Mouse (Mus musculus): ENCODE results near the gene Ypel3. TPM values are rescaled to one million over a fixed set of nuclear protein-coding genes. Genes with fewer than 3 reads are reported as not detected.

Gene Ypel3
- polyA plus RNA-seq, 1 experiment from 2014 or later: 77.3 TPM

DNA sequence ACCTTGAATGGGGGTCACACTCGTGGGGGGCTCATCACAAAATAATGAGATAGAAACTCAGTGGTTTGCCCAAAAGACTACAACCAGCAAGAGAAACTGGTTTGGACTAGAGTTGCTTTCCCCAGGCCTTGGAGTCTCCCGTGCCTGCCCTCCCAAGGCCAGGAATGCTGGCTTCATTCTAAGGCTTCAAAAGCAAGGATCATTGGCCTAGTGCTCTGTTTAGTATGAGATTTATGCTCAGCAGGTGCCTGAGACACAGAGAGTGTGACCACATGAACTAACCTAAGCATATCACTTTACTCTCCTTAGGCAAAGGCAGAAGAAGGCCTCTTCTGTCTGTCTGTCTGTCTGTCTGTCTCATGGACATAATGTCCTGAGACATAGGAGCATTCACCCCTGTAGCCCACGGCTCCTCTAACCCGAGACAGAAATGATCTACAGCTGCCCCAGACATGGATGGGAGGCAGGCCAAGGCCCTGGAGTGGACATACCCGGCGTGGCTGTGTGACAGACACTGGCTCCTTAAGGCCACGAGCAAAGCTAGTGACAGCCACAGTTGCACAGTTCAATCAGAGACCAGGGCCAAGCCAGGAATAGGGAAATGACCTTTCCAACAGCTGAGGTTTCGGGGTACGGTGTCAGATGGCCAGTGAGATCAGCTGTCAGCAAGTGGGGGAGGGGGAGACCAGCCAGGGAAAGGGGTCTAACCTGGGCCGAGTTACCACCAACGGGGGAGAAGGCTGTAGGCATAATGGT, 25.6 kb downstream of the Ypel3 start:
- 68% methylated on average over 11 of the region's 11 CpGs for WGBS (ENCODE audit: insufficient replicate concordance)
- ATAC-seq (ENCODE audit: low read depth) (no peak), DNase-seq (no peak)
- H3K27me3 ChIP-seq: no peaks in the 10 kb centered on the region
- H3K4me2 ChIP-seq: no peak overlapping the region
- no peak overlapping the region for H3K4me3 ChIP-seq (replicated peaks)
- H3K36me3 ChIP-seq: peaks cover 3% of the 10 kb centered on the region
- no peak overlapping the region for H3K9ac ChIP-seq
- H3K9me3 ChIP-seq (replicated peaks): no peaks in the 10 kb centered on the region
- H3K27ac ChIP-seq: no peak overlapping the region
- peaks cover 61% of the 10 kb centered on the region for H3K4me1 ChIP-seq (replicated peaks)

DNA sequence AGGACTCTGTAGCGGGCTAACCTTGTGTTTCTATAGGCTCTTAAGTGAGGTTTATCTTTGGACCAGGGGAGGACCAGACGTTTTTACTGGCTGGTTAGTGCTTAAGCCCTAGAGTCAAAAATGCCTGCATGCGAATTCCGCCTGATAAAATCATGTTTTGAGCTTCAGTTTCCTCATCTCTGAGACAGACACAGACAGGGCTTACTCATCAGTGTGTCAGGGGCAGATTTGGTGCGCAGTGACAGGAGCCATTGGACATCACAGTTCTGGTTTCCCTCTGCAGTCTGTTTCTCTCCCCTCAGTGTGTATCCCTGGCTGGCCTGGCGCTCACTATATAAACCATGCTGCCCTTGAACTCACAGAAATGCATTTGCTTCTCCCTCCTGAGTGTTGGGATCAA, 26.4 kb downstream of the Ypel3 start:
- Histone ChIP-seq H3K36me3 (no peaks in the 10 kb centered on the region), H3K27ac (no peak overlapping the region), H3K4me3 (replicated peaks) (no peak overlapping the region), H3K9me3 (replicated peaks) (no peaks in the 10 kb centered on the region), H3K27me3 (no peaks in the 10 kb centered on the region), H3K4me2 (no peak overlapping the region), H3K9ac (no peak overlapping the region), H3K4me1 (replicated peaks) (peaks cover 61% of the 10 kb centered on the region)
- DNase-seq (no peak), ATAC-seq (ENCODE audit: low read depth) (no peak)
- 41% methylated on average over 6 of the region's 6 CpGs for WGBS (ENCODE audit: insufficient replicate concordance)

DNA sequence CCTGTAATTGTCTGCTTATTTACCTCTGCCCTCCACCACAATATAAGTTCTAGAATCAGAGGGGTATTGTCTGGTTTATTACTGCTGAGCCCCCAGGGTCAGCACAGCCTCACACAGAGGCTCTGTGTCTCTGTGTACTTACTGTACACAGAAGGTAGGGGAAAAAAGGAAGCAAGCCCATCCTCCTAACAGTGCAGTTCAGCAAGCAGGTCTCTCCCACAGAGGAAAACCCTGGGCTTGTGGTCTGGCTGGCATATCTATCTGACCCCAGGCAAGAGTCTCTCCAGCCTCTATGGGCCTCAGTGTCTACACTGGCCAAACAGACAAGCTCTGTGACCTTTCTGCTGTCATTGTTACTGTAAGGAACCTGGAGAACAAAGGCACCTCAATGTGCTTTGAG, 27.0 kb downstream of the Ypel3 start:
- no peak for ATAC-seq (ENCODE audit: low read depth)
- H3K4me1 ChIP-seq (replicated peaks): peaks cover 62% of the 10 kb centered on the region
- H3K4me3 ChIP-seq (replicated peaks): no peak overlapping the region
- H3K9ac ChIP-seq: no peak overlapping the region
- H3K27ac ChIP-seq: no peak overlapping the region
- H3K4me2 ChIP-seq: no peak overlapping the region
- H3K27me3 ChIP-seq: no peaks in the 10 kb centered on the region
- no peaks in the 10 kb centered on the region for H3K36me3 ChIP-seq
- H3K9me3 ChIP-seq (replicated peaks): no peaks in the 10 kb centered on the region
- no peak for DNase-seq

DNA sequence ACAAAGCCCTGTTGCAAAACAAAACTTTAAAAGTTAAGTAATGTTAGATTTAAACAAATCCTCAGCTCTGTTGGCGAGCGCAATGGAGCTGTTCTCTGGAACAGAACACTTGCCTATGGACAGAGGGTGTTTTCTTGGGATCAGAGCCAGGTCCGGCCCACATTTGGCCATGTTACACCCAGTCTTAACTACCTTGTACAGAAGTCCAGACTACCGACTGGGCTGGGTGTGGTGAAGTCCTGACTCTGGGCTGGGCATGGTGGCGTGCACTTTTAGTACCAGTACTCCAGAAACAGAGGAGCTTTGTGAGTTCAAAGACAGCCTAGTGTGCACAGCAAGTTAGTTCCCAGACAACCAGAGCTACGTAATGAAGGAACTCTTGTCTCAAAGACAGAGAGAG, 30.2 kb downstream of the Ypel3 start:
- H3K4me2 ChIP-seq: no peak overlapping the region
- ATAC-seq (ENCODE audit: low read depth) (no peak), DNase-seq (no peak)
- H3K27ac ChIP-seq: no peak overlapping the region
- H3K27me3 ChIP-seq: no peaks in the 10 kb centered on the region
- peaks cover 58% of the 10 kb centered on the region for H3K4me1 ChIP-seq (replicated peaks)
- no peak overlapping the region for H3K4me3 ChIP-seq (replicated peaks)
- H3K9ac ChIP-seq: no peak overlapping the region
- WGBS (ENCODE audit: insufficient replicate concordance): 76% methylated on average over 6 of the region's 6 CpGs
- H3K36me3 ChIP-seq: no peaks in the 10 kb centered on the region
- H3K9me3 ChIP-seq (replicated peaks): no peaks in the 10 kb centered on the region

DNA sequence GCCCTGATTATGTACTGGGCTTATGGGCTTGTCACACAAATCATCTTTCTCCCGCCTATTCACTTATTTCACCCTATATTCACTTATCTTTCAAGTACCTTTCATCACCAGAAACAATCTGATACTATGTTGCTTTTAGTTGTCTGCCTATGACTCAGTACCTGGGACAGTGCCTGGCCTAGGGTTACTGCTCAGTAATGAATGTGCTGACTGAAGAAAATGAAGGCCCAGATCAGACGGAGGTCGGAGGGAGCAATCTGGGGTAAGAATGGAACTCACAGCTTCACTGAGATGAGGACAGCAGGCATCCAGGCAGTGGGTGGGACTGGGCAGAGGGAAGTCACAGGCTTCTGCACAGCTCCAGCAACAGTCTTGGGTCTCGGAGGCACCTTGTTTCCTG, 30.6 kb downstream of the Ypel3 start:
- Histone ChIP-seq H3K27me3 (no peaks in the 10 kb centered on the region), H3K9ac (no peak overlapping the region), H3K27ac (no peak overlapping the region), H3K9me3 (replicated peaks) (no peaks in the 10 kb centered on the region), H3K4me1 (replicated peaks) (peaks cover 55% of the 10 kb centered on the region), H3K36me3 (no peaks in the 10 kb centered on the region), H3K4me3 (replicated peaks) (no peak overlapping the region), H3K4me2 (peak overlapping the region; percentile 83; the same call in 1 of the 2 replicates)
- ATAC-seq (ENCODE audit: low read depth) (no peak), DNase-seq (no peak)
- 59% methylated on average over 4 of the region's 4 CpGs for WGBS (ENCODE audit: insufficient replicate concordance)

DNA sequence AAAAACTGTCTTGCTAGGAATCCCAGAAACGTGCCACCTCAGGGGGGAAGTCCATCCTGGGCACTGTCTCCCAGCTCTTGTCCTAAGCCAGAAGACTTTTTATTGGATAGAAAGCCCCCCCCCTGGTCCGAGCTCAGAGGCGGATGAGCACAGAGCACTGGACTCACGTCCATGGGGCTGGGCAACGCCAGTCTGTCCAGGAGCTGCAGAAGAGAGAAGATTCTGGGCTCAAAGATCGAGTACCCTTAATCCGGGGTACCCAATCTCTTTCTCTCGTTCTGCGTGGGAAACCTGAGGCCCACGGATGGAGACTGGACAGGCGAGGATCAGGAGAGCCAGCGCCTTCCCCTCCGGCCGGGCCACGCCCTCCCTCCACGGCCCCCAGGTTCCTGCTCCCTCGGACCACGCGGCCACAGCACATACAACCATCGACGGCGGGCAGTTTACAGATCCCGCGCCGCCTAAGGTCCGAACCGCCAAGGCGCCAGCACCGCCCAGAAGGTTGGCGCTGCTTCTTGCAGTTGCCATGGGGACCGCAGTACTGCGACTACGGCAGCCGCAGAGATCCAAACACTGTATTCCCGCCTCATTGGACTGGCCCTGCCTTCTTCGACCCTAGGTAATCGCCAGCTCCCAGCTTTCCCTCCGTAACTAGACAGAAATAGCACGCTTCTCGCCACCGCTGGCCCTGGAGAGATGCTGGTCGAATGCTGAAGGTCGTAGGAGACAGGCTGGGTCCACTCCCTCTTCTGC, 32.1 kb downstream of the Ypel3 start:
- peak; percentile 90 for ATAC-seq (ENCODE audit: low read depth)
- H3K27ac ChIP-seq: peak overlapping the region; percentile 68
- peak overlapping the region; percentile 75 for H3K9ac ChIP-seq
- H3K4me3 ChIP-seq (replicated peaks): peak overlapping the region; percentile 64
- 2% methylated on average over 43 of the region's 43 CpGs for WGBS (ENCODE audit: insufficient replicate concordance)
- H3K9me3 ChIP-seq (replicated peaks): no peaks in the 10 kb centered on the region
- H3K4me1 ChIP-seq (replicated peaks): peaks cover 41% of the 10 kb centered on the region
- H3K27me3 ChIP-seq: no peaks in the 10 kb centered on the region
- DNase-seq: peak; percentile 79
- no peaks in the 10 kb centered on the region for H3K36me3 ChIP-seq
- H3K4me2 ChIP-seq: peak overlapping the region; percentile 83

DNA sequence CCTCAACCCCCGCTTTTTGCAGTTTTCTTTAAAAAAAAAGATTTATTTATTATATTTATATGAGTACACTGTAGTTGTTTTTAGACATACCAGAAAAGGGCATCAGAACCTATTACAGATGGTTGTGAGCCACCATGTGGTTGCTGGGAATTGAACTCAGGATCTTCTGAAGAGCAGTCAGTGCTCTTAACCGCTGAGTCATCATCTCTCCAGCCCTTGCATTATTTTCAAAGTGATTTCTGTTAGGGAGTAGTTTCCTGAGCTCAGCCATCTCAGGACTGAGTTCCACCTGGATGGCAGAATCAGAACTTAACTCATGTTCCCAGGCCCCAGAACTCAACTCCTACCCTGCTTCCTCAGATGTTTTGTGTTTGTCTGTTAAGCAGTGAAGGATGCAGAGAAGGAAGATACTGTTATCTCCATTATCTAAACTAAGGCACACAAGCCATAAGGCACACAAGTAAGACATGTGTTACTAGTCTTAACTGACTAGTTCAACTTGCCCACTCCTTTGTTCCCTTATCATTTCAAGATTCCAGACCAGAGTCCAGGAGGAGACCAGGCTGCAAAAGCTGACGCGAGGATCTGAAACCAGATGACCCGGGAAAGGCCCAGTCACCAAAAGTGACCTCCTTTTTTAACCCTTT, 33.1 kb downstream of the Ypel3 start:
- peak overlapping the region; percentile 68; the same call in 1 of the 2 replicates for H3K27ac ChIP-seq
- no peaks in the 10 kb centered on the region for H3K36me3 ChIP-seq
- no peak for DNase-seq
- H3K9me3 ChIP-seq (replicated peaks): no peaks in the 10 kb centered on the region
- no peak for ATAC-seq (ENCODE audit: low read depth)
- 40% methylated on average over 5 of the region's 5 CpGs for WGBS (ENCODE audit: insufficient replicate concordance)
- peak overlapping the region; percentile 75; the same call in 1 of the 2 replicates for H3K9ac ChIP-seq
- H3K27me3 ChIP-seq: no peaks in the 10 kb centered on the region
- H3K4me3 ChIP-seq (replicated peaks): no peak overlapping the region
- H3K4me1 ChIP-seq (replicated peaks): peaks cover 36% of the 10 kb centered on the region
- peak overlapping the region; percentile 83 for H3K4me2 ChIP-seq

DNA sequence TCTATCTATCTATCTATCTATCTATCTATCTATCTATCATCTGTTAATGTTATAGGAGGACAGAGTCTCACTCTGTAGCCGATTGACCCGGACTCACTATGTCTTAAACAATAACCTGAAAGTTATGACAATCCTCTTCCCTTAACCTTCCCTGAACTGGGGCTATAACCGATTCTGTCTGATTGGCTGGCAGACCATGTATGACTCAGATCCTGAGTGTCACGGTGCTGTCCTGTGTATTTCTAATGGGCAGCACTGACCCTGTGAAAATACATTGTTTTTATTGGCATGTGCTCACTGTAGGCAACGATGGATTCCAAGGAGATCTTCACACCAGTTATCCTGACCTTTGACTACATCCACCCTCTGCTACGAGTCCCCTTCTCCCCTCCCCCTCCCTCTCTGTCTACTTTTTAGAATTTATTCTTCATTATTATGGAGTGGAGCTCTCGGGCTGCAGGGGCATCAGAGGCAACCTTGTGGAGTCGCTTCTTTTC, 39.0 kb downstream of the Ypel3 start:
- Histone ChIP-seq H3K9ac (no peak overlapping the region), H3K9me3 (replicated peaks) (no peaks in the 10 kb centered on the region), H3K4me3 (replicated peaks) (no peak overlapping the region), H3K4me1 (replicated peaks) (no peaks in the 10 kb centered on the region), H3K4me2 (no peak overlapping the region), H3K27ac (no peak overlapping the region), H3K36me3 (no peaks in the 10 kb centered on the region), H3K27me3 (no peaks in the 10 kb centered on the region)
- DNase-seq: no peak
- no peak for ATAC-seq (ENCODE audit: low read depth)
- 59% methylated on average over 8 of the region's 8 CpGs for WGBS (ENCODE audit: insufficient replicate concordance)

DNA sequence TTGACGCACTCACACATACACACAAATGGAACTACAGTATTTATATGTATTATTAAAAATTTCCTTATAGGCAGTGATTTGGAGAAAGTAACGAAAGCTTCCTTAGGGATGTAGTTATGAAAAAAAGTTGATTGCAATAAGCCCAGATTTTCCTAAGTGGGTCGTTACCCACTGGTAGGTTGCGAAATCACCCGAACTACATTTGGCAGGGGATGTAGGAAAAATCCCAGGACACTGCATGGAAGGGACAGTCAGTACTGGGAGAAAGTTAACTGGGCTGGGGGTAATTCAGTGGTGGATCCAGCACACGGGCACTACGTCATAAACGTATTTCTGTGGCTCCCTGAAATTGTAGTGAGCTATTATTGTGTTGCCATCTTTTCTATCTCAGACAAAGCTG, 39.7 kb downstream of the Ypel3 start:
- H3K27me3 ChIP-seq: 0 out of 2 replicates have a peak, but pooled peaks cover 3% of the 10 kb centered on the region
- DNase-seq: no peak
- 76% methylated on average over 8 of the region's 8 CpGs for WGBS (ENCODE audit: insufficient replicate concordance)
- no peaks in the 10 kb centered on the region for H3K4me1 ChIP-seq (replicated peaks)
- H3K4me2 ChIP-seq: no peak overlapping the region
- H3K36me3 ChIP-seq: no peaks in the 10 kb centered on the region
- no peak for ATAC-seq (ENCODE audit: low read depth)
- H3K4me3 ChIP-seq (replicated peaks): no peak overlapping the region
- no peaks in the 10 kb centered on the region for H3K9me3 ChIP-seq (replicated peaks)
- H3K9ac ChIP-seq: no peak overlapping the region
- no peak overlapping the region for H3K27ac ChIP-seq

DNA sequence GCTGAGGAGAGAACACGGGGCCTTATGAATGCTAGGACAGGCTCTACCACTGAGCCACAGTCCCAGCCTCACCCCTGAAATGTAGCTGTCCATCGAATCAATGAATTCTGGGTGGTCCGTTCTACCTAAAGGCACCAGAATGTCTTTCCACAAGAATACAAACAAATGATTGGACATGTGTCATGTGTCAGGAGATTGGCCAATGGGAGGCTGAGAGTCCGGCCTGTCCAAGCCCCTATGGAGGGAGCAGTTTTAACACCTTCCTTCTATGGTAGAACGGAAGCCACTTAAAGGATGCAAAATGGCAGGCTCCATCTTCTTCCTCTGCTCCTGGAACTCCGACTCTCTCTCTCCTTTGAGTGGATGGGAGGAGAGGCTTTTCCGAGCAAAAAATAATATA, 40.8 kb downstream of the Ypel3 start:
- Histone ChIP-seq H3K27ac (no peak overlapping the region), H3K9ac (no peak overlapping the region), H3K27me3 (peaks cover 10% of the 10 kb centered on the region), H3K4me2 (no peak overlapping the region), H3K9me3 (replicated peaks) (no peaks in the 10 kb centered on the region), H3K4me3 (replicated peaks) (no peak overlapping the region), H3K36me3 (no peaks in the 10 kb centered on the region), H3K4me1 (replicated peaks) (no peaks in the 10 kb centered on the region)
- WGBS (ENCODE audit: insufficient replicate concordance): 74% methylated on average over 7 of the region's 7 CpGs
- ATAC-seq (ENCODE audit: low read depth) (no peak), DNase-seq (no peak)

DNA sequence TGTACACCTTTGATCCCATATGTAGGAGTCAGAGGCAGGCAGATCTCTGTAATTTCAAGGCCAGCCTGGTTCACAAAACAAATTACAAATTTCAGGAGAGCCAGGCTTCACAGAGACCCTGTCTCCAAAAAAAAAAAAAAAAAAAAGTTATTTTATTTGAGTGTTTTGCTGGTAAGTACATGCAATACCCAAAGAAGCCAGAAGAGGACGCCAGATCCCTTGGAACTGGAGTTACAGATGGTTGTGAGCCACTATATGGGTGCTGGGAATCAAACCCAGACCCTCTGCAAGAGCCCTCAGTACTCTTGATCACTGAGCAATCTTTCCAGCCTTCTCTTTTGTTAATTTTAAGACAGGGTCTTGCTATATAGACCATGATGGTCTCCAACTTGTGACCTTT, 42.1 kb downstream of the Ypel3 start:
- Histone ChIP-seq H3K4me3 (replicated peaks) (no peak overlapping the region), H3K4me1 (replicated peaks) (peaks cover 3% of the 10 kb centered on the region; the same call in 1 of the 2 replicates), H3K9me3 (replicated peaks) (no peaks in the 10 kb centered on the region), H3K27me3 (peaks cover 22% of the 10 kb centered on the region), H3K36me3 (no peaks in the 10 kb centered on the region), H3K9ac (no peak overlapping the region), H3K4me2 (no peak overlapping the region), H3K27ac (no peak overlapping the region)
- ATAC-seq (ENCODE audit: low read depth): no peak
- no peak for DNase-seq
- WGBS (ENCODE audit: insufficient replicate concordance): 18% methylated on average over 1 of the region's 1 CpGs

All from liver, embryonic 13.5 days (tissue).